Mouse (Mus musculus): ENCODE results near the gene Fis1.

DNA sequence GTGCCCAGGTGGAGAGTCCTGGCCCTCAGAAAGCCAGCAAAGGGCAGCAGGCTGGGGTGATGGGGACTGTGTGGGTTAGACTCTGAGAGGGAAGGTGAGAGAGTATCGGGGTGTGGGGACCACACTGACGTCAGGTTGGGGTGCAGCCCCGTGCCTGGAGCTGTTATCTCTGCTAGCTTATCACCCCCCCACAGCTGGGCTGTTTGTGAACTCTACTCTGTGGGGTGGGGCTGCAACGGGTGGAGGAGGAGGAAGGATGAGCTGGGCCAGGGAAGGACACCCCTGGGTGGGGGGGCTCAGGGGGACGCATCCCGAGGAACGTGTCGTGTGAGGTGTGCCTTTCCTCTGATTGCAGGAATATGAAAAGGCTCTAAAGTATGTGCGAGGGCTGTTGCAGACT, 12.1 kb downstream of the Fis1 start:
- TF ChIP-seq CTCF (IDR thresholded peaks at IDR 0.05; ENCODE audit: borderline replicate concordance, insufficient read depth, low read length) (no peak), POLR2A (IDR thresholded peaks at IDR 0.05; ENCODE audit: low read depth, low read length) (no peak)

All from embryonic fibroblast, embryonic 13.5 days (primary cell).